Mouse (Mus musculus) neural tube, embryonic 12.5 days (tissue): ENCODE data around the gene Sphk2. TPM values are rescaled to one million over a fixed set of nuclear protein-coding genes. Genes with fewer than 3 reads are reported as not detected.

Source experiments
- ATAC-seq: fragments of 200-750 bp; cut with Nextera tagmentation; 2 replicates; pipeline ENCODE4 v1.8.0; 2017; ENCODE audit warnings: low read depth, mild to moderate bottlenecking, moderate TSS enrichment, moderate library complexity; ENCODE audit not compliant: low FRiP score
- H3K27ac ChIP-seq: fragments of 300-500 bp; sonication (generic); 2 replicates; pipeline ENCODE4 v1.5.1; 2016
- H3K27me3 ChIP-seq: fragments of 300-500 bp; sonication (generic); replicated peaks from 2 replicates; pipeline ENCODE4 v1.6.1; 2016; ENCODE audit warnings: mild to moderate bottlenecking
- H3K36me3 ChIP-seq: fragments of 300-500 bp; sonication (generic); 2 replicates; pipeline ENCODE4 v1.6.1; 2016; ENCODE audit warnings: mild to moderate bottlenecking
- H3K4me1 ChIP-seq: fragments of 300-500 bp; sonication (generic); 2 replicates; pipeline ENCODE4 v1.6.1; 2016
- H3K4me2 ChIP-seq: fragments of 300-500 bp; sonication (generic); replicated peaks from 2 replicates; pipeline ENCODE4 v1.6.1; 2016; ENCODE audit warnings: mild to moderate bottlenecking
- H3K4me3 ChIP-seq: fragments of 300-500 bp; sonication (generic); 2 replicates; pipeline ENCODE4 v1.5.1; 2016
- H3K9ac ChIP-seq: fragments of 300-500 bp; sonication (generic); 2 replicates; pipeline ENCODE4 v1.6.1; 2016; ENCODE audit warnings: mild to moderate bottlenecking
- H3K9me3 ChIP-seq: fragments of 300-500 bp; sonication (generic); 2 replicates; pipeline ENCODE4 v1.6.1; 2016; ENCODE audit warnings: mild to moderate bottlenecking
- WGBS: fragments of 180-500 bp; shearing (Covaris S2); methylation state at CpG from one replicate; pipeline ENCODE4 v1.1.7; 2016; 5-methylcytosine and 5-hydroxymethylcytosine counted together
- polyA plus RNA-seq: library from polyadenylated mRNA; unstranded; fragments of >200 nt; fragmentation: Nextera tagmentation; extraction: Ambion mirVana; gene quantifications from 2 replicates; pipeline ENCODE4 v1.2.1, GENCODE M21; 2016

Gene Sphk2
- 28.0 and 29.0 TPM in 2 replicates for polyA plus RNA-seq

- Histone ChIP-seq H3K27me3 (no peaks in the 10 kb centered on the region), H3K4me2 (peak within 1 kb of the TSS; percentile 93), H3K4me3 (peak within 1 kb of the TSS; percentile 91), H3K27ac (peak within 1 kb of the TSS; percentile 67), H3K36me3 (peaks cover 45% of the 10 kb centered on the region), H3K9ac (peak within 1 kb of the TSS; percentile 92), H3K9me3 (no peaks in the 10 kb centered on the region), H3K4me1 (peaks cover 44% of the 10 kb centered on the region)
- WGBS = under 1% methylated on average over 41 of the region's 41 CpGs
- ATAC-seq = peak; percentile 67
Observed at GRCm38 (mm10) chr7:45717918-45718297, at the start of gene Sphk2. TSS of gene Sphk2 (minus strand) at chr7:45718002.

- no peak for ATAC-seq
- WGBS = 91% methylated on average over 6 of the region's 6 CpGs
- no peaks in the 10 kb centered on the region for H3K4me1 ChIP-seq
- no peak overlapping the region for H3K27ac ChIP-seq
- no peaks in the 10 kb centered on the region for H3K36me3 ChIP-seq
- H3K9me3 ChIP-seq = no peaks in the 10 kb centered on the region
- no peak overlapping the region for H3K4me3 ChIP-seq
- H3K4me2 ChIP-seq = no peak overlapping the region
- H3K27me3 ChIP-seq = no peaks in the 10 kb centered on the region
- H3K9ac ChIP-seq = no peak overlapping the region
Observed at GRCm38 (mm10) chr7:45767500-45767899, 49.7 kb upstream of the Sphk2 start.

GRCm38 (mm10) chr7:45766764-45767163 is 49.0 kb upstream of the Sphk2 start:
- Histone ChIP-seq H3K4me2 (no peak overlapping the region), H3K9me3 (no peaks in the 10 kb centered on the region), H3K4me3 (no peak overlapping the region), H3K4me1 (no peaks in the 10 kb centered on the region), H3K9ac (no peak overlapping the region), H3K27ac (no peak overlapping the region), H3K27me3 (no peaks in the 10 kb centered on the region), H3K36me3 (no peaks in the 10 kb centered on the region)
- ATAC-seq = no peak
- WGBS = 60% methylated on average over 8 of the region's 8 CpGs

- Histone ChIP-seq H3K36me3 (no peaks in the 10 kb centered on the region), H3K27me3 (no peaks in the 10 kb centered on the region), H3K4me2 (no peak overlapping the region), H3K27ac (no peak overlapping the region), H3K9ac (no peak overlapping the region), H3K4me3 (no peak overlapping the region), H3K9me3 (no peaks in the 10 kb centered on the region), H3K4me1 (no peaks in the 10 kb centered on the region)
- 57% methylated on average over 8 of the region's 8 CpGs for WGBS
- no peak for ATAC-seq
Observed at GRCm38 (mm10) chr7:45765995-45766394, 48.2 kb upstream of the Sphk2 start.

- peaks cover 27% of the 10 kb centered on the region for H3K27me3 ChIP-seq
- H3K9me3 ChIP-seq = no peaks in the 10 kb centered on the region
- no peak for ATAC-seq
- H3K27ac ChIP-seq = no peak overlapping the region
- peaks cover 5% of the 10 kb centered on the region for H3K4me1 ChIP-seq
- no peak overlapping the region for H3K9ac ChIP-seq
- no peak overlapping the region for H3K4me2 ChIP-seq
- no peaks in the 10 kb centered on the region for H3K36me3 ChIP-seq
- 73% methylated on average over 5 of the region's 5 CpGs for WGBS
- no peak overlapping the region for H3K4me3 ChIP-seq
Observed at GRCm38 (mm10) chr7:45760151-45760550, 42.3 kb upstream of the Sphk2 start.

- Histone ChIP-seq H3K9me3 (no peaks in the 10 kb centered on the region), H3K4me1 (peaks cover 5% of the 10 kb centered on the region), H3K9ac (0 out of 2 replicates have a peak overlapping the region, but pooled peaks have one; percentile 26), H3K36me3 (no peaks in the 10 kb centered on the region), H3K27ac (no peak overlapping the region), H3K4me2 (peak overlapping the region; percentile 51), H3K4me3 (0 out of 2 replicates have a peak overlapping the region, but pooled peaks have one; percentile 13), H3K27me3 (peaks cover 27% of the 10 kb centered on the region)
- 8% methylated on average over 22 of the region's 27 CpGs for WGBS
- ATAC-seq = no peak
Observed at GRCm38 (mm10) chr7:45759400-45759799, 41.6 kb upstream of the Sphk2 start.

- ATAC-seq = no peak
- Histone ChIP-seq H3K27me3 (peaks cover 27% of the 10 kb centered on the region), H3K9me3 (no peaks in the 10 kb centered on the region), H3K4me1 (peaks cover 5% of the 10 kb centered on the region), H3K9ac (no peak overlapping the region), H3K36me3 (no peaks in the 10 kb centered on the region), H3K4me3 (no peak overlapping the region), H3K27ac (no peak overlapping the region), H3K4me2 (no peak overlapping the region)
- WGBS = 55% methylated on average over 6 of the region's 6 CpGs
Observed at GRCm38 (mm10) chr7:45755703-45756102, 37.9 kb upstream of the Sphk2 start.

GRCm38 (mm10) chr7:45750162-45750561 is 32.4 kb upstream of the Sphk2 start:
- Histone ChIP-seq H3K9ac (no peak overlapping the region), H3K4me1 (0 out of 2 replicates have a peak, but pooled peaks cover 12% of the 10 kb centered on the region), H3K27ac (no peak overlapping the region), H3K9me3 (no peaks in the 10 kb centered on the region), H3K4me3 (no peak overlapping the region), H3K27me3 (no peaks in the 10 kb centered on the region), H3K4me2 (no peak overlapping the region), H3K36me3 (no peaks in the 10 kb centered on the region)
- no peak for ATAC-seq
- 80% methylated on average over 9 of the region's 9 CpGs for WGBS

GRCm38 (mm10) chr7:45749401-45749800 is 31.6 kb upstream of the Sphk2 start:
- WGBS = 63% methylated on average over 8 of the region's 10 CpGs
- no peaks in the 10 kb centered on the region for H3K9me3 ChIP-seq
- peak overlapping the region; percentile 18; the same call in 1 of the 2 replicates for H3K4me2 ChIP-seq
- H3K9ac ChIP-seq = peak overlapping the region; percentile 8; the same call in 1 of the 2 replicates
- H3K4me3 ChIP-seq = no peak overlapping the region
- no peak for ATAC-seq
- H3K4me1 ChIP-seq = 0 out of 2 replicates have a peak, but pooled peaks cover 12% of the 10 kb centered on the region
- no peak overlapping the region for H3K27ac ChIP-seq
- H3K36me3 ChIP-seq = no peaks in the 10 kb centered on the region
- H3K27me3 ChIP-seq = no peaks in the 10 kb centered on the region

- H3K4me1 ChIP-seq = 0 out of 2 replicates have a peak, but pooled peaks cover 12% of the 10 kb centered on the region
- H3K4me2 ChIP-seq = no peak overlapping the region
- no peaks in the 10 kb centered on the region for H3K27me3 ChIP-seq
- H3K9ac ChIP-seq = no peak overlapping the region
- H3K27ac ChIP-seq = no peak overlapping the region
- 82% methylated on average over 7 of the region's 7 CpGs for WGBS
- no peaks in the 10 kb centered on the region for H3K36me3 ChIP-seq
- no peak overlapping the region for H3K4me3 ChIP-seq
- no peaks in the 10 kb centered on the region for H3K9me3 ChIP-seq
- ATAC-seq = no peak
Observed at GRCm38 (mm10) chr7:45748110-45748509, 30.3 kb upstream of the Sphk2 start.

GRCm38 (mm10) chr7:45747450-45747849 is 29.6 kb upstream of the Sphk2 start:
- no peak overlapping the region for H3K4me3 ChIP-seq
- H3K27me3 ChIP-seq = no peaks in the 10 kb centered on the region
- no peak overlapping the region for H3K27ac ChIP-seq
- no peak overlapping the region for H3K9ac ChIP-seq
- no peak for ATAC-seq
- H3K36me3 ChIP-seq = no peaks in the 10 kb centered on the region
- 96% methylated on average over 5 of the region's 5 CpGs for WGBS
- 0 out of 2 replicates have a peak, but pooled peaks cover 12% of the 10 kb centered on the region for H3K4me1 ChIP-seq
- H3K4me2 ChIP-seq = no peak overlapping the region
- no peaks in the 10 kb centered on the region for H3K9me3 ChIP-seq

- no peak overlapping the region for H3K4me2 ChIP-seq
- H3K4me1 ChIP-seq = 0 out of 2 replicates have a peak, but pooled peaks cover 12% of the 10 kb centered on the region
- no peak overlapping the region for H3K27ac ChIP-seq
- H3K27me3 ChIP-seq = no peaks in the 10 kb centered on the region
- no peak for ATAC-seq
- no peak overlapping the region for H3K4me3 ChIP-seq
- H3K36me3 ChIP-seq = no peaks in the 10 kb centered on the region
- 63% methylated on average over 6 of the region's 6 CpGs for WGBS
- no peak overlapping the region for H3K9ac ChIP-seq
- no peaks in the 10 kb centered on the region for H3K9me3 ChIP-seq
Observed at GRCm38 (mm10) chr7:45746518-45746917, 28.7 kb upstream of the Sphk2 start.

GRCm38 (mm10) chr7:45744387-45744786 is 26.6 kb upstream of the Sphk2 start:
- no peak overlapping the region for H3K27ac ChIP-seq
- H3K9me3 ChIP-seq = no peaks in the 10 kb centered on the region
- H3K9ac ChIP-seq = no peak overlapping the region
- H3K27me3 ChIP-seq = no peaks in the 10 kb centered on the region; the same call in 1 of the 2 replicates
- ATAC-seq = no peak
- H3K4me3 ChIP-seq = no peak overlapping the region
- H3K4me2 ChIP-seq = no peak overlapping the region
- no peaks in the 10 kb centered on the region for H3K36me3 ChIP-seq
- WGBS = 40% methylated on average over 2 of the region's 2 CpGs
- 0 out of 2 replicates have a peak, but pooled peaks cover 8% of the 10 kb centered on the region for H3K4me1 ChIP-seq
